Mouse (Mus musculus) testis, adult 2 months (tissue): ENCODE data around the gene Bcor.

Source experiments
- CTCF ChIP-seq: fragments of 200-500 bp; IDR thresholded peaks from 2 replicates; pipeline ENCODE4 v1.5.1; 2012; ENCODE audit warnings: low read depth, mild to moderate bottlenecking, inconsistent platforms, low read length, moderate library complexity; ENCODE audit not compliant: control insufficient read depth, insufficient read depth, insufficient replicate concordance
- POLR2A ChIP-seq: fragments of 200-500 bp; IDR thresholded peaks from 2 replicates; pipeline ENCODE4 v1.6.1; 2012; ENCODE audit warnings: low read depth, mild to moderate bottlenecking, inconsistent platforms, low read length, moderate library complexity; ENCODE audit not compliant: control insufficient read depth

GRCm38 (mm10) chrX:12088301-12089026, 71.7 kb downstream of the Bcor start:
- TF ChIP-seq CTCF = no peak
- TF ChIP-seq POLR2A = no peak
